Mouse (Mus musculus): Measurements from ENCODE around the gene Dst. TPM values are rescaled to one million over a fixed set of nuclear protein-coding genes. Genes with fewer than 3 reads are reported as not detected.

Gene Dst
- polyA plus RNA-seq, 1 experiment, result 55.8 TPM

DNA sequence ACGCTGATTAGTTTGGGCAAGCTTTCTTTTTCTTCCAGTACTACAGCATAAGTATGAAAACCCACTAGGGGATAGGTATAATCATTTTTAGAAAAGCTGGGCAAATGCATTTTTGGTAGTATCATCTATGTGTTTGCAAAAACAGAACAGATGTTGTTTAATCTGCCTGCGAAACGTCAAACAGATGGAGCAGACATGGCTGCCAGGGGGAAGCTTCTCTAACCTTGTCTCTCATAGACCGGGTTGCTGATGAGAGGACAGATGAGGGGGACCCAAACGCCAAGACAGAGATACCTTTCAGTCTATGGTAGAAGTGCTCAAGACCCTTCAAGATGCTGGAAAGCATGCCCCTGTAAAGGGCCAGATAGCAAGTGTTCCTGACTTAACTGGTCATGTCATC, 40.5 kb downstream of the Dst start:
- H3K27ac ChIP-seq (ENCODE audit: insufficient read depth, low read depth, low read length), result no peak overlapping the region
- H3K36me3 ChIP-seq (ENCODE audit: control insufficient read depth, insufficient read depth, low read length), result no peaks in the 10 kb centered on the region
- 89% methylated on average over 5 of the region's 5 CpGs for WGBS
- no peaks in the 10 kb centered on the region for H3K27me3 ChIP-seq (replicated peaks; ENCODE audit: control insufficient read depth, insufficient read depth, low read length)
- H3K4me3 ChIP-seq (ENCODE audit: insufficient read depth, low read depth, low read length), result no peak overlapping the region
- no peak for DNase-seq
- TF ChIP-seq POLR2A (IDR thresholded peaks at IDR 0.05; ENCODE audit: low read depth, low read length) (no peak), CTCF (conservative IDR thresholded peaks at IDR 0.05; ENCODE audit: insufficient read depth, insufficient read length, low read depth, low read length) (no peak)
- H3K4me1 ChIP-seq (ENCODE audit: control insufficient read depth, insufficient read depth, low read length), result no peaks in the 10 kb centered on the region

DNA sequence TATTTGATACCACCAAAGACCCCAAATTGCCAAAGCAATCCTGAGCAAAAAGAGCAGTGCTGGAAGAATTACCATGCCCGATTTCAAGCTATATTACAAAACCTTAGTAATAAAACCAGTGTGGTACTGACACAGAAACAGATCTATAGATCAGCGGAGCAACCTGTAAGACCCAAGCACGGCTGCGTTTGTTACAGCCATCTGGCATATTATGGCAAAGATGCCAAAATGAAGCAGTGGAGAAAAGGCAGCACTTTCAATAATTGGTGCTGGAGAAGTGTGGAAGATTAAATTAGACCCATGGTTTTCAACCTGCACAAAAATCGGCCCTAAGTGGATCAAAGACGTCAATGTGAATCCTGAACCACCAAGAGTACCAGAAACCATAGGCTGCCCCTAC, 47.6 kb downstream of the Dst start:
- TF ChIP-seq POLR2A (IDR thresholded peaks at IDR 0.05; ENCODE audit: low read depth, low read length) (no peak), CTCF (conservative IDR thresholded peaks at IDR 0.05; ENCODE audit: insufficient read depth, insufficient read length, low read depth, low read length) (no peak)
- WGBS, result 96% methylated on average over 6 of the region's 6 CpGs
- Histone ChIP-seq H3K4me3 (ENCODE audit: insufficient read depth, low read depth, low read length) (no peak overlapping the region), H3K36me3 (ENCODE audit: control insufficient read depth, insufficient read depth, low read length) (no peaks in the 10 kb centered on the region), H3K27me3 (replicated peaks; ENCODE audit: control insufficient read depth, insufficient read depth, low read length) (no peaks in the 10 kb centered on the region; the same call in 1 of the 2 replicates), H3K4me1 (ENCODE audit: control insufficient read depth, insufficient read depth, low read length) (no peaks in the 10 kb centered on the region), H3K27ac (ENCODE audit: insufficient read depth, low read depth, low read length) (no peak overlapping the region)
- no peak for DNase-seq

DNA sequence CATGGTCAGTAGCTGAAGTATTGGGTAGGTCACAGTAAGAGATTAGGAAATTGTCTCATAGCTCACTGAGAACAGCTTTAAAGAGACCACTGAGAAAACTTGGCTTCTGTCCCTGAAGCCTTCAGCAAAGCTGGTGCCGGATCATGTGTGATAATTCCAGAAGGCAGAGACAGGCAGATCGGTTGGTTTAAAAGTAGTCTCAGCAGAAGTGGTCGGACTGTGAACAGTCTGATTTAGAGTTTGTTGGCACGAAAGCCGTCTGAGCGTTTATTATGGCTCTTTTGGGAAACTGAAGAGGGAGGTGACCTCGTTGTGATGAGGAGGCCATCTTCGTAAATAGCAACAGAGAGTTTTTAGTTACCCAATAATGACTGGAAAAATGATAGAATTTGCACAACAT, 52.4 kb downstream of the Dst start:
- 66% methylated on average over 8 of the region's 8 CpGs for WGBS
- no peaks in the 10 kb centered on the region; the same call in 1 of the 2 replicates for H3K27me3 ChIP-seq (replicated peaks; ENCODE audit: control insufficient read depth, insufficient read depth, low read length)
- H3K4me3 ChIP-seq (ENCODE audit: insufficient read depth, low read depth, low read length), result no peak overlapping the region
- no peak overlapping the region for H3K27ac ChIP-seq (ENCODE audit: insufficient read depth, low read depth, low read length)
- DNase-seq, result no peak
- H3K4me1 ChIP-seq (ENCODE audit: control insufficient read depth, insufficient read depth, low read length), result no peaks in the 10 kb centered on the region
- TF ChIP-seq POLR2A (IDR thresholded peaks at IDR 0.05; ENCODE audit: low read depth, low read length) (no peak), CTCF (conservative IDR thresholded peaks at IDR 0.05; ENCODE audit: insufficient read depth, insufficient read length, low read depth, low read length) (no peak)
- H3K36me3 ChIP-seq (ENCODE audit: control insufficient read depth, insufficient read depth, low read length), result no peaks in the 10 kb centered on the region

DNA sequence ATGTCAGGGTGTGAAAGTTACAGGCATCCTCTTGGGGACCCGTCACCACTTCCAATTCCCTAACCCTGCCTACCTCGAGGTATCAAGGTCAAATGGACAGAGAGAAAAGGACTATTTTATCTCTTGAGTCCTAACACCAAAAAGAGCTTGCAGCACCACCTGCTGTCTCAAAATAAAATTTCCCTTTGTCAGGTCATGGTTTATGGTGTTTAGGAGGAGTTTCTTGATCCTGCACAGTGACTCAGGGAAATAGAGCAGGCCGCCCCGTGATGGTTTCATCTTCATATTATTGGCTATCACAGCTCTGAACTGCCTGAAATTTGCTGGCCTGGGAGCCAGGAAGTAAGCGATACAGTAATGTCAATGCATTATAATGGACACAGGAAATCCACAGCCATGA, 56.6 kb downstream of the Dst start:
- Histone ChIP-seq H3K36me3 (ENCODE audit: control insufficient read depth, insufficient read depth, low read length) (no peaks in the 10 kb centered on the region), H3K27ac (ENCODE audit: insufficient read depth, low read depth, low read length) (no peak overlapping the region), H3K27me3 (replicated peaks; ENCODE audit: control insufficient read depth, insufficient read depth, low read length) (no peaks in the 10 kb centered on the region), H3K4me1 (ENCODE audit: control insufficient read depth, insufficient read depth, low read length) (no peaks in the 10 kb centered on the region), H3K4me3 (ENCODE audit: insufficient read depth, low read depth, low read length) (no peak overlapping the region)
- peak; percentile 38 for DNase-seq
- 21% methylated on average over 5 of the region's 5 CpGs for WGBS
- TF ChIP-seq CTCF (conservative IDR thresholded peaks at IDR 0.05; ENCODE audit: insufficient read depth, insufficient read length, low read depth, low read length) (0 out of 2 replicates have a peak, but pooled peaks have one; percentile 15), POLR2A (IDR thresholded peaks at IDR 0.05; ENCODE audit: low read depth, low read length) (no peak)

DNA sequence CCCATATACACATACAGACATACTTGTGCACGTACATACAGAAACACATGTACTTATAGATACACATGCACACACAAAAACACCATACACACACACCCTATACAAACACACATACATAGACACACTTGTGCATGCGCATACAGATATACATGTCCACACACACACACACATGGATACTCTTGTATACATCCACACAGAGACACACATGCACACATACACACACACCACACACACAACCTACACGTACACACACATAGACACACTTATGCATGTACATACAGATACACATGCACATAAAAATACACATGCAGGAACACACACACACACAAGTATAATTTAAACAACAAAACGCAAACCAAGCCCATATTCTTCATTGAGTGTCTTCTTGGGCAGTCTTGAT, 57.8 kb downstream of the Dst start:
- TF ChIP-seq POLR2A (IDR thresholded peaks at IDR 0.05; ENCODE audit: low read depth, low read length) (no peak), CTCF (conservative IDR thresholded peaks at IDR 0.05; ENCODE audit: insufficient read depth, insufficient read length, low read depth, low read length) (no peak)
- Histone ChIP-seq H3K27me3 (replicated peaks; ENCODE audit: control insufficient read depth, insufficient read depth, low read length) (no peaks in the 10 kb centered on the region), H3K4me3 (ENCODE audit: insufficient read depth, low read depth, low read length) (no peak overlapping the region), H3K27ac (ENCODE audit: insufficient read depth, low read depth, low read length) (no peak overlapping the region), H3K4me1 (ENCODE audit: control insufficient read depth, insufficient read depth, low read length) (no peaks in the 10 kb centered on the region), H3K36me3 (ENCODE audit: control insufficient read depth, insufficient read depth, low read length) (no peaks in the 10 kb centered on the region)
- no peak for DNase-seq
- 83% methylated on average over 4 of the region's 4 CpGs for WGBS

DNA sequence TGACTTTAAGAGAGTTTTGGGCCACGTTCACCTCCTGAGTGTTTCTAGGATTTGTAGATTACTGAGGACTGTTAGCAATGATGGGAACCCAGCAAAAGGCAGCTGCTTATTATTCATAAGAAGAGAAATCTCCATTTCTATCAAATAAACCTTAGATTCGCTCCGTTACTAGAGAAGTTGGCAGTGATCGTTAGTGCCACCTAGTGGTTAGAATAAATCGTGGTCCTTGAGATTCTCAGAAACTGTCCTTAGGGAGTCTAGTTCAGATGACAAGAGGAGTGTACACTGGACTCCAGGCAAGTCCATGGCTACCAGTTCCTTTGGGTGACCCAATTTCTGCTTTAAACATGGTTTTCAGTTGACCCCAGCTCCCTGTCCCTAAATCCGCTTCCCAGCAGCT, 58.3 kb downstream of the Dst start:
- Histone ChIP-seq H3K36me3 (ENCODE audit: control insufficient read depth, insufficient read depth, low read length) (no peaks in the 10 kb centered on the region), H3K27ac (ENCODE audit: insufficient read depth, low read depth, low read length) (no peak overlapping the region), H3K4me3 (ENCODE audit: insufficient read depth, low read depth, low read length) (no peak overlapping the region), H3K27me3 (replicated peaks; ENCODE audit: control insufficient read depth, insufficient read depth, low read length) (no peaks in the 10 kb centered on the region), H3K4me1 (ENCODE audit: control insufficient read depth, insufficient read depth, low read length) (no peaks in the 10 kb centered on the region)
- 20% methylated on average over 6 of the region's 6 CpGs for WGBS
- DNase-seq, result peak; percentile 41
- TF ChIP-seq CTCF (conservative IDR thresholded peaks at IDR 0.05; ENCODE audit: insufficient read depth, insufficient read length, low read depth, low read length) (peak; percentile 34; the same call in 1 of the 2 replicates), POLR2A (IDR thresholded peaks at IDR 0.05; ENCODE audit: low read depth, low read length) (no peak)

DNA sequence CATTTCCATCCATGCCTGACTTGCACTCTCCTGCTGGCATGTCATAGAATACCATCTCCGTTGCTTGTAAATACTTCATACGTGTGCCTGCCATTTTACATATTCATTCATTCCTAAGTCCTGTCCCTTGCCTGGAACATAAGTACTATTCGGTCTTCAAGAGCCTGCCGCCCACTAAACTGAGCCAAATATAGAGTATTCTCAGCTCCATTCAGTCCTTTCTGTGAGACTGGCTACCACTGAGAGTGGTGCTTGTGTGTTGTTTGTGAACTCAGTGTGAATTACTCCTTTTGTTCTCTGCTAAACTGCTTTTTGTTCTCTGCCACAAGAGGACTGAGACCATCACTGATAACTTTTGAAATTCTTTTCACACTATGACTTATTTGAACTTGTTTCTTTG, 59.2 kb downstream of the Dst start:
- Histone ChIP-seq H3K27me3 (replicated peaks; ENCODE audit: control insufficient read depth, insufficient read depth, low read length) (no peaks in the 10 kb centered on the region), H3K36me3 (ENCODE audit: control insufficient read depth, insufficient read depth, low read length) (no peaks in the 10 kb centered on the region), H3K4me1 (ENCODE audit: control insufficient read depth, insufficient read depth, low read length) (no peaks in the 10 kb centered on the region), H3K4me3 (ENCODE audit: insufficient read depth, low read depth, low read length) (no peak overlapping the region), H3K27ac (ENCODE audit: insufficient read depth, low read depth, low read length) (no peak overlapping the region)
- DNase-seq, result no peak
- 83% methylated on average over 4 of the region's 4 CpGs for WGBS
- no peak for TF ChIP-seq POLR2A (IDR thresholded peaks at IDR 0.05; ENCODE audit: low read depth, low read length)
- TF ChIP-seq CTCF (conservative IDR thresholded peaks at IDR 0.05; ENCODE audit: insufficient read depth, insufficient read length, low read depth, low read length), result no peak

DNA sequence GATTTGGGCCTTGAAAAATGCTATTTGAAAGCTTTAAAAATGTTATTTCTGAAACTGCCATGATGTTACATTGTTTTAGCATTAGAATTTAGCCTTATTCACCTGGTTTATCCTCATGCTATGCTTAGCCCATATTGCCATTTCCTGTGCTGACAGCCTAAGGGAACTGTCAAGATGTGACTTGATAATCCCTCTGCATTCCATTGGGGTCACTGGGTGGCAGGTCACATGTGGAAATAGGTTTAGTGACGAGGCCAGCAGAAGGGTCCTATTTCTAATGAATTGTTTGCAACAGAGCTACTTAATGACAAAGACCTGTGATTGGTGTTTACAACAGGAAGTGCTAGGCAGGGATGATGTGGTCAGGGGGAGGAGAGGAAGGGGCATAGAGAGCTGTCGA, 61.9 kb downstream of the Dst start:
- Histone ChIP-seq H3K27me3 (replicated peaks; ENCODE audit: control insufficient read depth, insufficient read depth, low read length) (no peaks in the 10 kb centered on the region), H3K27ac (ENCODE audit: insufficient read depth, low read depth, low read length) (no peak overlapping the region), H3K4me1 (ENCODE audit: control insufficient read depth, insufficient read depth, low read length) (no peaks in the 10 kb centered on the region), H3K4me3 (ENCODE audit: insufficient read depth, low read depth, low read length) (no peak overlapping the region), H3K36me3 (ENCODE audit: control insufficient read depth, insufficient read depth, low read length) (no peaks in the 10 kb centered on the region)
- 37% methylated on average over 2 of the region's 2 CpGs for WGBS
- DNase-seq, result no peak
- TF ChIP-seq POLR2A (IDR thresholded peaks at IDR 0.05; ENCODE audit: low read depth, low read length) (no peak), CTCF (conservative IDR thresholded peaks at IDR 0.05; ENCODE audit: insufficient read depth, insufficient read length, low read depth, low read length) (no peak)

All from kidney, adult 2 months (tissue).